Mouse (Mus musculus) embryonic facial prominence, embryonic 14.5 days (tissue): ENCODE measurements around the gene Dlg5. TPM values are rescaled to one million over a fixed set of nuclear protein-coding genes. Genes with fewer than 3 reads are reported as not detected.
A peak's percentile ranks its signal among the peaks of the same experiment; 100 is the strongest.

ENCODE experiments used
- ATAC-seq: fragments of 200-750 bp; cut with Nextera tagmentation; 2 replicates; pipeline ENCODE4 v1.8.0; 2017; ENCODE audit warnings: low read depth, moderate number of reproducible peaks, moderate TSS enrichment
- DNase-seq: peaks from one replicate; pipeline ENCODE4 v3.0.0-alpha.2; 2015; ENCODE audit warnings: low spot score
- H3K27ac ChIP-seq: fragments of 300-500 bp; sonication (generic); replicated peaks from 2 replicates; pipeline ENCODE4 v1.5.1; 2014; ENCODE audit warnings: low read depth, mild to moderate bottlenecking, low read length, moderate library complexity
- H3K27me3 ChIP-seq: fragments of 300-500 bp; sonication (generic); replicated peaks from 2 replicates; pipeline ENCODE4 v1.6.1; 2014; ENCODE audit warnings: low read length; ENCODE audit not compliant: control insufficient read depth, insufficient read depth
- H3K36me3 ChIP-seq: fragments of 300-500 bp; sonication (generic); 2 replicates; pipeline ENCODE4 v1.6.1; 2014; ENCODE audit warnings: low read length, mixed read lengths; ENCODE audit not compliant: control insufficient read depth, insufficient read depth
- H3K4me1 ChIP-seq: fragments of 300-500 bp; sonication (generic); 2 replicates; pipeline ENCODE4 v1.6.1; 2014; ENCODE audit warnings: antibody characterized with exemption, low read length; ENCODE audit not compliant: control insufficient read depth, insufficient read depth
- H3K4me2 ChIP-seq: fragments of 300-500 bp; sonication (generic); 2 replicates; pipeline ENCODE4 v1.6.1; 2014; ENCODE audit warnings: low read depth, mild to moderate bottlenecking, low read length, moderate library complexity, mixed read lengths
- H3K4me3 ChIP-seq: fragments of 300-500 bp; sonication (generic); 2 replicates; pipeline ENCODE4 v1.5.1; 2014; ENCODE audit warnings: low read depth, mild to moderate bottlenecking, low read length
- H3K9ac ChIP-seq: fragments of 300-500 bp; sonication (generic); 2 replicates; pipeline ENCODE4 v1.6.1; 2014; ENCODE audit warnings: low read depth, mild to moderate bottlenecking, low read length, moderate library complexity, mixed read lengths
- H3K9me3 ChIP-seq: fragments of 300-500 bp; sonication (generic); 2 replicates; pipeline ENCODE4 v1.6.1; 2016; ENCODE audit warnings: low read length; ENCODE audit not compliant: control insufficient read depth
- WGBS: fragments of 180-500 bp; shearing (Covaris S2); extraction: QIAGEN DNeasy Blood & Tissue Kit; methylation state at CpG from one replicate; pipeline ENCODE4 v1.1.7; 2014; 5-methylcytosine and 5-hydroxymethylcytosine counted together
- polyA plus RNA-seq: library from polyadenylated mRNA; unstranded; fragments of >200 nt; fragmentation: Nextera tagmentation; extraction: Ambion mirVana; gene quantifications from 2 replicates; pipeline ENCODE4 v1.2.1, GENCODE M21; 2014

Gene Dlg5
- polyA plus RNA-seq, 1 experiment from 2014 or later = 24.7 TPM

DNA sequence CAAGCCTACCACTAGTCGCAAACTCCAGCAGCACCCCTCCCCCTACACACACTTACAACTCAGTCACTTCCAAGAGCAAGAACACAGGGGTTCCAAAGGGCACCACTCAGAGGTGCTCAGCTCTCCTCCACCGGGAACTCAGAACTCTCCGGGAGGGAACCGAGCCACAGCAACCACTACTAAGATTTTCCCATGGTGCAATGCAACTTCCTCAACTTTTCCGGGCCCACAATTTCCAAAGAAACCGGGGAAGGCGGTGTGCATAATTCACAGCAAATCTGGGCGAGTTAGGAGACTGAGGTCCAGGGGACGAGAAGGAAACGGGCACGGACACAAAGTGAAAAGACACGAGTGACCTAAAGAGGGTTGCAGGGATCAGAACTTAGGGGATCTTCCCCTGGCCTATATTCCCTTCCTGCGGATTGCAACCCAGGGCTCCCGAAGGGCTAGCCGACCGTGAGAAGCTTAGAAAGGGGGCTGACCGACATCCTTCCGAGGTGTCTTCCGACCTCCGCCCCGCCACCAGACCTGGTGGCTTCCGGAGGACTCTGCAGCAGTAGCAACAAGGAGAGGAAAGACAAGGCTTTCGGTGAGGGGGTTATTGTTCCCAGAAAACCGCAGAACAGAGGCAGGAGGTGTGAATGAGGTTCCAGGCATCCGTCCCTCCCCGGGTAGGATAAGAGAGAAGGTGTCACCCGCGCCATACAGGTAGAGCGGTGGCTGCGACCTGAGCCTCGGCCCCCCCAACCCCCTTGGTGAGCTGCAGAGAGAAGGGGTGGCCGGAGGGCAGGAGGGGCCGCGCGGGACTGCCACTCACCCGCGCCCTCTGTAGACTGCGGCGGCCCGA lies 1.2 kb downstream of the Dlg5 start:
- Histone ChIP-seq H3K4me1 (peaks cover 7% of the 10 kb centered on the region; the same call in 1 of the 2 replicates), H3K4me3 (peak overlapping the region; percentile 74), H3K36me3 (0 out of 2 replicates have a peak, but pooled peaks cover 3% of the 10 kb centered on the region), H3K4me2 (peak overlapping the region; percentile 94), H3K9ac (peak overlapping the region; percentile 96), H3K27me3 (no peaks in the 10 kb centered on the region), H3K27ac (peak overlapping the region; percentile 95), H3K9me3 (no peaks in the 10 kb centered on the region)
- DNase-seq (peak; percentile 48), ATAC-seq (peak; percentile 7; the same call in 1 of the 2 replicates)
- under 1% methylated on average over 27 of the region's 40 CpGs for whole genome bisulfite sequencing

DNA sequence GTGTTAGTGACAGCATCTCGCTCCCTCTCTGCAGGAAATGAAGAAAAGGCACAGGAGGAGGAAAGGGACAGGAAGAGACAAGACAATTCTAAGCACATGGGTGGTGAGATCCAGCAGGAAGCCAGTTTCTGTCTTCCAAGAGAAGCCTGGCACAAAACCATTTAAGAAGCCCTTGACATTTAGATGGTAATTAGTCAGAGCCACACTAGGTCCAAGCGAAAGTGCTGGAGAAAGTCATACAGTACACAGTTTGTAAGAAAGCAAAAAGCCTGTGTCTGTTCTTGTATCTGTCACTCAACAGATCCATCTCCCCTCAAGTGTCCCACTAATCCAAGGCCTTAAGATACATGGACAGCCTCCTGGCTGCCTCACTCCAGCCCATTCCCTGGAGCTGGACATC lies 3.7 kb downstream of the Dlg5 start:
- WGBS = 91% methylated on average over 2 of the region's 2 CpGs
- no peak overlapping the region for H3K9ac ChIP-seq
- peaks cover 3% of the 10 kb centered on the region; the same call in 1 of the 2 replicates for H3K36me3 ChIP-seq
- DNase-seq (no peak), ATAC-seq (no peak)
- no peak overlapping the region for H3K4me3 ChIP-seq
- H3K27ac ChIP-seq = no peak overlapping the region
- H3K4me2 ChIP-seq = no peak overlapping the region
- H3K27me3 ChIP-seq = no peaks in the 10 kb centered on the region
- peaks cover 13% of the 10 kb centered on the region; the same call in 1 of the 2 replicates for H3K4me1 ChIP-seq
- no peaks in the 10 kb centered on the region for H3K9me3 ChIP-seq

DNA sequence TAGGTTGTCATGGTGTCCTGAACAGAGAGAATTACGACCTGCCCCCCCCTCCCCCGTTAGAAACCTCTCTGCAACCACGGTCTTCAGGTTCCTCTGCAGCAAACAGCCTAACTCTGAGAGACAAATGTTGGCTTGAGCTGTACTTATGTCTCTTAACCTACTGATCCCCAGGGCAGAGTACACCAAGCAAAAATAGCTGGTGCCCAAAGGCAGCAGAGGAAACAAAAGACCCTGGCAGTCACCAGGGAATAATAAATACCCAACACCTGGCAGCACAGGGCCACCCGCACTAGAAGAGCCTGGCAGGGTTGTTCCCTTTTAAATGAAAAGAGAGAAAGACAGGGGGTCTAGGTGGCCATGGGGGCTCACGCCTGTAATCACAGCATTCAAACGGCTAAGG lies 4.9 kb downstream of the Dlg5 start:
- no peak overlapping the region for H3K27ac ChIP-seq
- no peaks in the 10 kb centered on the region for H3K9me3 ChIP-seq
- H3K4me1 ChIP-seq = peaks cover 13% of the 10 kb centered on the region; the same call in 1 of the 2 replicates
- ATAC-seq (no peak), DNase-seq (no peak)
- H3K36me3 ChIP-seq = peaks cover 3% of the 10 kb centered on the region; the same call in 1 of the 2 replicates
- no peak overlapping the region for H3K4me3 ChIP-seq
- no peak overlapping the region for H3K9ac ChIP-seq
- WGBS = 74% methylated on average over 6 of the region's 6 CpGs
- no peaks in the 10 kb centered on the region for H3K27me3 ChIP-seq
- H3K4me2 ChIP-seq = no peak overlapping the region

DNA sequence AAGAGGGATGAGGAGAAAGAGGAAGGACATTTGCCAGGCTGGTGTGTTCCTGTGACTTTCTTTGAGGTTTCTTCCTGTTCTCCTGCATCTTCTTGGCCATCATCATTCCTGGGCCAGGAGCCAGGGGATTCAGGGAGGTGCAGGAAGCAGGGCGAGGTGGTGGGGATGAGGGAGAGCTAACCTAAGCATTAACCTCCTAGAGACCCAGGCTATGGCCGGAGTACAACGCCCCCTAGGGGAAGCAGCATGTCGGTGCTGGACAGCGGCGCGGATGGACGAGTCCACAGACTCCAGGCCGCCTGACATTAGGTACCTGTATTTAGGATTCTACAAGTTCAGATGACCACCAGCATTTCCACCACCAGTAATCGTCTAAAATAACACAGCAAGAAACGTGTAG lies 6.1 kb downstream of the Dlg5 start:
- no peak overlapping the region for H3K4me3 ChIP-seq
- H3K4me2 ChIP-seq = no peak overlapping the region
- peaks cover 3% of the 10 kb centered on the region; the same call in 1 of the 2 replicates for H3K36me3 ChIP-seq
- no peaks in the 10 kb centered on the region for H3K9me3 ChIP-seq
- no peak overlapping the region for H3K9ac ChIP-seq
- H3K27me3 ChIP-seq = no peaks in the 10 kb centered on the region
- DNase-seq (no peak), ATAC-seq (no peak)
- H3K27ac ChIP-seq = no peak overlapping the region
- H3K4me1 ChIP-seq = peaks cover 22% of the 10 kb centered on the region; the same call in 1 of the 2 replicates
- 80% methylated on average over 11 of the region's 11 CpGs for WGBS

DNA sequence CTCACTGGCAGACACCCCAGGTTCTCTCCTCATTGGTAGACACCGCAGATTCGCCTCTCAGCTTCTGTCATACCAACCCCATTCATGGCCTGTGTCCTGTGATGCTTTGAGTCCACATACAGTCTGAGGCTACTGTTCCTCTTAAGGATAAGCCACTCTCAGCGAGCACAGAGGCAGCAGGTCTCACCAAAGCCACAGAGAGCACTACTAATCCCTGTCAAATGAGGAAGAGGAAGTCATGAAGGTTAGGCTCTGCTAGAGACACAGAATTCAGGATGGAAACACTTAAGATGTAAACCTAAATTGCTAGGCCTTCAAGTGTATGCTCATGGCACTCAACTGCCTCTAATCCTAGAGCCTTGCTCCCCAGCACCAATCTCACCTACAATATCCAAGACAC lies 9.8 kb downstream of the Dlg5 start:
- 85% methylated on average over 3 of the region's 3 CpGs for WGBS
- H3K4me2 ChIP-seq = no peak overlapping the region
- DNase-seq (no peak), ATAC-seq (no peak)
- no peak overlapping the region for H3K27ac ChIP-seq
- no peak overlapping the region for H3K4me3 ChIP-seq
- H3K9me3 ChIP-seq = no peaks in the 10 kb centered on the region
- H3K4me1 ChIP-seq = peaks cover 25% of the 10 kb centered on the region
- H3K27me3 ChIP-seq = no peaks in the 10 kb centered on the region
- no peak overlapping the region for H3K9ac ChIP-seq
- no peaks in the 10 kb centered on the region; the same call in 1 of the 2 replicates for H3K36me3 ChIP-seq

DNA sequence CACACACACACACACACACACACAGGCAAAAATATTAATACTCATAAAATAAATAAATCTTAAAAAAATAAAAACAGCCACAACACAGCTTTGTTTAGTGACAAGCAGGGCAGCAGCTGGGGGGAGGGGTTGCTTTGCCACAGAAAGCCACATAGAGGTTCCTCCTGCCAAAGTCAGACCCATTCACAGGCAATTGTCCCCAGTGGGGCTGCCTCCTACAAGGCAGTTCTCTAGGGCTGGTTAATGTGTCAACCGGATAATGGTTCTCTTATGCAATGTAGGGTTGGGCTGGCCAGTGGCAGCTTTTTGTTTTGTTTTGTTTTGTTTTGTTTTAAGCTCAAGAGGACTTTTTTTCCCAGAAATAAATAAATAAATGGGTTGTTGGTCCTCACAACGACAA lies 11.3 kb downstream of the Dlg5 start:
- Histone ChIP-seq H3K9me3 (no peaks in the 10 kb centered on the region), H3K27me3 (no peaks in the 10 kb centered on the region), H3K9ac (no peak overlapping the region), H3K4me1 (peaks cover 25% of the 10 kb centered on the region), H3K36me3 (no peaks in the 10 kb centered on the region; the same call in 1 of the 2 replicates), H3K4me3 (no peak overlapping the region), H3K27ac (no peak overlapping the region), H3K4me2 (no peak overlapping the region)
- DNase-seq (no peak), ATAC-seq (no peak)
- 62% methylated on average over 2 of the region's 2 CpGs for WGBS

DNA sequence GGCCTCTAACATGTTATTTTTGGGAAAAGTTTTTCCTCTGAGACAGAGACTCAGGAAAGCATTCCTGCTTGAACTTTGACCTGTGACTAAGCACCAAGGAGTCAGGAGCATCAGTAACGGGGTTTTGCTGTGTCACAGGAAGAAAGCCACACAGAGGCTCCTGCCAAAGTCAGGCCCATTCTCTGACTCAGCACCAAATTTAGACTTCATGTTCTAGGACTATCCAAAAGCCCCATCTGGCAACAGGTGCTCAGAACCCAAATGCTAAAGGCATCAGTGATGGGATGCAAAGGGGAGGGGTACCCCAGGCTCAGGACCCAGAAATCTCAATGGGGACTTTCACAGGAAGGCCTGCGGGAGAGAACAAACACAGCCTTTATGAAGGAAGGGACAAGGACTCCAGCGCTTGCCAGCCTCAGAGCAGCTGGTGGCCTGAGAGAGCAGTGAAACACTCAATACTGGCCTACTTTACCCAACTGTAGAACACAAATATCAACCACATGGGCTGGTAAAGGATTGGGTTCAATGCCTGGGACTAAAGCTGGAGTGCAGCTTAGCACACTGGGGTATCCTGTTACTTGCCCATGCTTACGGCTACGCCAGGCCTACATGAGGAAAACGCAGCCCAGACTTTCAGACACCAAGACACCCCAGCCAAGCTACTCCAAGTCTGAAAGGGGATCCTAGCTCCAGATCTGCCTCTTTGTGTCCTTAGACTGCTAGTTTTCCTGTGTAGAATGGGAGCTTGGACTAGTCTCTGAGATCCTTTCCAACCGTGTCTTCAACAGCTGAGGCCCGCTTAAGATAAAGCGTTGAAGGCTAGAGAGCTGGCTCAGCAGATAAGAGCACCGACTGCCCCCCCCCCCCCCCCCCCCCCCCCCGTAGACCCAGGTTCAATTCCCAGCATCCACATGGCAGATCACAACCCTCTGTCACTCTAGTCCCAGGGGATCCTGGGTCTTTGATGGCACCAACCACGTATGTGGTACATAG lies 12.8 kb downstream of the Dlg5 start:
- Histone ChIP-seq H3K9me3 (no peaks in the 10 kb centered on the region), H3K27ac (peak overlapping the region; percentile 35; the same call in 1 of the 2 replicates), H3K4me3 (no peak overlapping the region), H3K4me2 (no peak overlapping the region), H3K27me3 (no peaks in the 10 kb centered on the region), H3K4me1 (peaks cover 16% of the 10 kb centered on the region), H3K9ac (no peak overlapping the region), H3K36me3 (no peaks in the 10 kb centered on the region; the same call in 1 of the 2 replicates)
- DNase-seq (peak; percentile 71), ATAC-seq (peak; percentile 79)
- 40% methylated on average over 12 of the region's 12 CpGs for WGBS

DNA sequence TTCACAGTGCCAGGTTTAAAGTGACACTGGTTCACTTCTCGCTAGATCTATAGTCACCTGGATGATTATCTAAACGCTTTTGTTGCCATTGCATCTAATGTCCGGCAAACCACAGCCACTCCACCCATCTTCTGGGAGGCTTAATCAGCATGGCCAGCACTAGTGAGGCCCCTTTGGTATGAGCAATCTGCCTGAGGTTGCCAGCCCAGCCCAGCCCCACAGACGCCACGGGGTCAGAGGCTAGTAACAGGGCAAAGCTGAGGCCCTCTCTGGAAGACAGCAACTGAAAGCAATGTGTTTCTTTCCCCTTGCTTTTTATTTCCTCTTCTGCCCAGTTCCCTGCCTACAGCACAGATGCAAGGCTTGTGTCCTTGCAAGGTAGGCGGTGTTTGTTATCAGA lies 17.2 kb downstream of the Dlg5 start:
- 75% methylated on average over 6 of the region's 6 CpGs for WGBS
- Histone ChIP-seq H3K4me2 (no peak overlapping the region), H3K36me3 (no peaks in the 10 kb centered on the region), H3K9ac (no peak overlapping the region), H3K9me3 (no peaks in the 10 kb centered on the region), H3K4me3 (no peak overlapping the region), H3K4me1 (peaks cover 8% of the 10 kb centered on the region; the same call in 1 of the 2 replicates), H3K27me3 (no peaks in the 10 kb centered on the region), H3K27ac (no peak overlapping the region)
- ATAC-seq (no peak), DNase-seq (no peak)
